Mouse (Mus musculus): ENCODE results near the gene Rnase13.

DNA sequence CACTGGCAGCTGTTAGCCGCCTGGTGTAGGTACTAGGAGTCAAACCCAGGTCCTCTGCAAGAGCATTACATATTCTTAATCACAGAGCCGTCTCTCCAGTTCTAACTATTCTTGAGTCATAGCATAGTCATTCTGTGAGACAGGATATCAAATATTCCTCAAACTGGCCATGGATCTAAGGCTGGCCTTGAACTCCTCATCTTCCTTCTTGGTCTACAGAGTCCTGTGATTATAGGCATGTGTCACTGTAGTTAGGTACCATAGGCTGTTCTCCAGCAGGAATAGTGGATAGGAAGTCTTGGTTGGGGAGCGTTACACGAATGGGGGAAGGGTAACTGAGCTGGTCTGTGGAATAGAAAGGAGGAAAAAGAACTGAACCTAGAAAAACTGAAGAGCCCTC lies 6.0 kb downstream of the Rnase13 start:
- no peak for TF ChIP-seq EP300 (optimal IDR thresholded peaks at IDR 0.05)
- TF ChIP-seq CTCF (IDR thresholded peaks at IDR 0.05; ENCODE audit: low read depth): no peak

All from stomach, postnatal 0 days (tissue).